Mouse (Mus musculus) effector memory CD4-positive, alpha-beta T cell, adult 5 months (primary cell): ENCODE results near the gene Utp14b. TPM values are rescaled to one million over a fixed set of nuclear protein-coding genes. Genes with fewer than 3 reads are reported as not detected.

Experiments
- polyA plus RNA-seq: library from polyadenylated mRNA; unstranded; fragments of 100-300 nt; shearing (Covaris generic); gene quantifications from one replicate; pipeline ENCODE4 v1.2.1, GENCODE M21; 2017

The Utp14b gene
- polyA plus RNA-seq: 7.4 TPM

DNA sequence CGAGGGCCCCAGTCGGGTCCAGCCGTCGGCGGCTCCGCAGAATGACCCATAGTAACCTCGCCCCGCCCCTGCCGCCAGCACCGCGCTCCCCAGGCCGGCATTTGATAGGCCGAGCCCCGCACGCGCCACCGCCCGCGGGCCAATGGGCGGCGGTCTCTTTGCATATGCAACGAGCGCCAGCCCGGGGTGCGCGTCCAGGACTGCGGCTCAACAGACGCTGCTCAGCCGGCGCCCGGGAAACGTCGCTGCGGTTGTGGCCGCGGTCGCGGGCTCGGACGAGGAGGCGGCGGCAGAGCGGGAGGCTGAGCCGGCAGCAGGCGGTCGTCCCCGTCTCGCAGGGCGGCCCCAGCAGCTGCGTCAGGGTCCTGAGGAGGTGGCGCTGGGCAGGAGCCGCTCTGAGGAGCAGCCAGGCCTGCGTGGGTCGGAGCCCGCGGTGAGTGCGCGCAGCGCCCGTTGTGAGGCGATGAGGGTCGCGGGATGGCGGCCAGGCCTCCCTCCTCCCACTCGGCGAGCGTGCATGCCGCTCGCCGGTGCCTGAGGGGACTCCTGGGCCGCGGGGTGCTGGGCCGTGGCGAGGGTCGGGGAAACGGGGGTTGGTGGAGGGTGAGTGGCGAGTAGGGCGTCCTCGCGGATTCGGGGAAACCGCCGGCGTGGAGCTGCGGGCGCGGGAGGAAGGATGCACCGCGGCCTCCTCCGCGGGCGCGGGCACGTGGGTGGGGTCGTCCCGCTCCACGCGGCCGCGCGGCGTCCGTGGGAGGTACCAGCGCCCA is at the start of gene Utp14b, which contains the start of gene Acsl3:
Utp14b (plus strand) TSS at position 368 of the 770 bp plus-strand sequence.
Acsl3 (plus strand) TSS at position 155 of the 770 bp plus-strand sequence.

Other genes with a start within 250 kb of the Utp14b start
- 67.5 TPM for gene Farsb, start 169.1 kb upstream of the Utp14b start, polyA plus RNA-seq
- 1.0 TPM for gene Mogat1, start 147.0 kb upstream of the Utp14b start, polyA plus RNA-seq
- gene BC035947, start 145.9 kb upstream of the Utp14b start, polyA plus RNA-seq: not detected
- 21.5 TPM for gene Acsl3, start 213 bp upstream of the Utp14b start, polyA plus RNA-seq
- not detected for gene Kcne4, start 158.7 kb downstream of the Utp14b start, polyA plus RNA-seq